Mouse (Mus musculus): ENCODE data around the gene Jdp2.

Gene Jdp2

GRCm38 (mm10) chr12:85602153-85602552 lies 3.3 kb downstream of the Jdp2 start:
- no peak for DNase-seq

- DNase-seq, result no peak
Observed at GRCm38 (mm10) chr12:85602811-85603210, 4.0 kb downstream of the Jdp2 start.

GRCm38 (mm10) chr12:85603767-85604166 lies 4.9 kb downstream of the Jdp2 start:
- peak; percentile 84 for DNase-seq

GRCm38 (mm10) chr12:85604301-85604998 lies 5.6 kb downstream of the Jdp2 start:
- no peak for DNase-seq

GRCm38 (mm10) chr12:85607519-85608449 lies 9.0 kb downstream of the Jdp2 start:
- DNase-seq, result peak; percentile 57

- peak; percentile 88 for DNase-seq
Observed at GRCm38 (mm10) chr12:85610167-85610566, 11.3 kb downstream of the Jdp2 start.

GRCm38 (mm10) chr12:85614090-85614489 lies 15.3 kb downstream of the Jdp2 start:
- peak; percentile 38 for DNase-seq

GRCm38 (mm10) chr12:85615486-85615885 lies 16.7 kb downstream of the Jdp2 start:
- no peak for DNase-seq

GRCm38 (mm10) chr12:85617885-85618284 lies 19.1 kb downstream of the Jdp2 start:
- no peak for DNase-seq

GRCm38 (mm10) chr12:85618430-85618829 lies 19.6 kb downstream of the Jdp2 start:
- DNase-seq, result no peak

GRCm38 (mm10) chr12:85619283-85619897 lies 20.6 kb downstream of the Jdp2 start:
- DNase-seq, result no peak

GRCm38 (mm10) chr12:85619898-85620443 lies 21.1 kb downstream of the Jdp2 start:
- peak; percentile 55 for DNase-seq

- peak; percentile 29 for DNase-seq
Observed at GRCm38 (mm10) chr12:85621027-85621426, 22.2 kb downstream of the Jdp2 start.

GRCm38 (mm10) chr12:85621673-85622072 lies 22.8 kb downstream of the Jdp2 start:
- no peak for DNase-seq

GRCm38 (mm10) chr12:85623711-85624110 lies 24.9 kb downstream of the Jdp2 start:
- DNase-seq, result no peak

- no peak for DNase-seq
Observed at GRCm38 (mm10) chr12:85624652-85625051, 25.8 kb downstream of the Jdp2 start.

- DNase-seq, result no peak
Observed at GRCm38 (mm10) chr12:85625852-85626251, 27.0 kb downstream of the Jdp2 start.

GRCm38 (mm10) chr12:85629661-85630481 lies 31.0 kb downstream of the Jdp2 start:
- no peak for DNase-seq

- DNase-seq, result no peak
Observed at GRCm38 (mm10) chr12:85631196-85631595, 32.4 kb downstream of the Jdp2 start.

- no peak for DNase-seq
Observed at GRCm38 (mm10) chr12:85632321-85632720, 33.5 kb downstream of the Jdp2 start.

- DNase-seq, result no peak
Observed at GRCm38 (mm10) chr12:85637932-85638331, 39.1 kb downstream of the Jdp2 start.
